Mouse (Mus musculus): ENCODE results near the gene Olfr1065. TPM values are rescaled to one million over a fixed set of nuclear protein-coding genes. Genes with fewer than 3 reads are reported as not detected.
"Not testable (repeated sequence)": the region's sequence is repeated elsewhere in the genome, so short reads cannot be mapped to it uniquely, and the experiment has no call there.

Gene Olfr1065
- not detected for total RNA-seq (2021)

GRCm38 (mm10) chr2:86450491-86450890 lies at the start of gene Olfr1065:
Olfr1065 (minus strand) TSS chr2:86450591.
- not testable (repeated sequence) for DNase-seq (ENCODE audit: low spot score)

GRCm38 (mm10) chr2:86487286-86487685 lies 36.9 kb upstream of the Olfr1065 start, which contains the start of gene Olfr228:
Olfr228 (minus strand) TSS chr2:86487386.
- intact Hi-C loops (cut with DNase I): no loop called here
- no peak for DNase-seq (ENCODE audit: low spot score)

More at GRCm38 (mm10) chr2:86450491-86450890, at the start of gene Olfr1065:
- intact Hi-C loops (cut with DNase I): not testable (repeated sequence)

GRCm38 (mm10) chr2:86464442-86465109 lies 14.2 kb upstream of the Olfr1065 start:
- no peak for DNase-seq (ENCODE audit: low spot score)
- intact Hi-C loops (cut with DNase I): loop anchor here (1.0 to 10.0 kb wide), 2 partner anchors 739 to 1340 kb away; no protein-coding TSS in a partner anchor

GRCm38 (mm10) chr2:86460434-86460833 lies 10.0 kb upstream of the Olfr1065 start:
- no peak for DNase-seq (ENCODE audit: low spot score)
- intact Hi-C loops (cut with DNase I): loop anchor here (10.0 kb wide), 1 partner anchor 1336 kb away; no protein-coding TSS in a partner anchor

GRCm38 (mm10) chr2:86456169-86456568 lies 5.8 kb upstream of the Olfr1065 start, which contains the start of gene Olfr1066:
Olfr1066 (minus strand) TSS chr2:86456269.
- no peak for DNase-seq (ENCODE audit: low spot score)
- intact Hi-C loops (cut with DNase I): no loop called here

- intact Hi-C loops (cut with DNase I); DNase-seq (ENCODE audit: low spot score): not testable (repeated sequence)
Measured at GRCm38 (mm10) chr2:86442101-86442500, 8.3 kb downstream of the Olfr1065 start.

- DNase-seq (ENCODE audit: low spot score); intact Hi-C loops (cut with DNase I): not testable (repeated sequence)
Measured at GRCm38 (mm10) chr2:86428511-86428910, 21.9 kb downstream of the Olfr1065 start.

- intact Hi-C loops (cut with DNase I): not testable (repeated sequence)
Measured at GRCm38 (mm10) chr2:86426649-86427048, 23.7 kb downstream of the Olfr1065 start, which contains the start of gene Olfr1062. Olfr1062 (minus strand) TSS chr2:86426749.

GRCm38 (mm10) chr2:86413950-86414349 lies 36.4 kb downstream of the Olfr1065 start, which contains the start of gene Olfr1061:
Olfr1061 (minus strand) TSS chr2:86414050.
- no peak for DNase-seq (ENCODE audit: low spot score)
- intact Hi-C loops (cut with DNase I): no loop called here

More at GRCm38 (mm10) chr2:86426649-86427048, 23.7 kb downstream of the Olfr1065 start, which contains the start of gene Olfr1062:
- DNase-seq (ENCODE audit: low spot score): not testable (repeated sequence)

GRCm38 (mm10) chr2:86395114-86395513 lies 55.3 kb downstream of the Olfr1065 start:
- no peak for DNase-seq (ENCODE audit: low spot score)
- intact Hi-C loops (cut with DNase I): no loop called here

Other genes starting within 250 kb of the Olfr1065 start
- not detected for gene Olfr1045, start 247.6 kb downstream of the Olfr1065 start, total RNA-seq (2021)
- not detected for gene Olfr1046, start 231.3 kb downstream of the Olfr1065 start, total RNA-seq (2021)
- gene Olfr1047, start 219.2 kb downstream of the Olfr1065 start, total RNA-seq (2021): not detected
- not detected for gene Olfr1048, start 210.3 kb downstream of the Olfr1065 start, total RNA-seq (2021)
- not detected for gene Olfr1049, start 192.3 kb downstream of the Olfr1065 start, total RNA-seq (2021)
- not detected for gene Olfr1051, start 171.5 kb downstream of the Olfr1065 start, total RNA-seq (2021)
- not detected for gene Olfr1052, start 158.1 kb downstream of the Olfr1065 start, total RNA-seq (2021)
- gene Olfr1053, start 135.3 kb downstream of the Olfr1065 start, total RNA-seq (2021): not detected
- gene Olfr1054, start 115.2 kb downstream of the Olfr1065 start, total RNA-seq (2021): not detected
- not detected for gene Olfr1055, start 100.3 kb downstream of the Olfr1065 start, total RNA-seq (2021)
- gene Olfr1056, start 88.1 kb downstream of the Olfr1065 start, total RNA-seq (2021): not detected
- not detected for gene Olfr1057, start 72.2 kb downstream of the Olfr1065 start, total RNA-seq (2021)
- not detected for gene Olfr1058, start 62.0 kb downstream of the Olfr1065 start, total RNA-seq (2021)
- not detected for gene Olfr1061, start 36.5 kb downstream of the Olfr1065 start, total RNA-seq (2021)
- gene Olfr1062, start 23.8 kb downstream of the Olfr1065 start, total RNA-seq (2021): not detected
- not detected for gene Olfr1066, start 5.7 kb upstream of the Olfr1065 start, total RNA-seq (2021)
- gene Olfr228, start 36.8 kb upstream of the Olfr1065 start, total RNA-seq (2021): not detected
- not detected for gene Olfr1076, start 57.9 kb upstream of the Olfr1065 start, total RNA-seq (2021)
- gene Olfr1079, start 91.9 kb upstream of the Olfr1065 start, total RNA-seq (2021): not detected
- not detected for gene Olfr1080, start 107.6 kb upstream of the Olfr1065 start, total RNA-seq (2021)
- not detected for gene Olfr1082, start 148.4 kb upstream of the Olfr1065 start, total RNA-seq (2021)
- not detected for gene Olfr1084, start 189.1 kb upstream of the Olfr1065 start, total RNA-seq (2021)
- not detected for gene Olfr1085, start 211.4 kb upstream of the Olfr1065 start, total RNA-seq (2021)
- gene Olfr1086, start 229.5 kb upstream of the Olfr1065 start, total RNA-seq (2021): not detected
- not detected for gene Olfr1087, start 247.8 kb upstream of the Olfr1065 start, total RNA-seq (2021)